ENCODE assay signal across 9 mouse cellular contexts in the genomic region with DNA sequence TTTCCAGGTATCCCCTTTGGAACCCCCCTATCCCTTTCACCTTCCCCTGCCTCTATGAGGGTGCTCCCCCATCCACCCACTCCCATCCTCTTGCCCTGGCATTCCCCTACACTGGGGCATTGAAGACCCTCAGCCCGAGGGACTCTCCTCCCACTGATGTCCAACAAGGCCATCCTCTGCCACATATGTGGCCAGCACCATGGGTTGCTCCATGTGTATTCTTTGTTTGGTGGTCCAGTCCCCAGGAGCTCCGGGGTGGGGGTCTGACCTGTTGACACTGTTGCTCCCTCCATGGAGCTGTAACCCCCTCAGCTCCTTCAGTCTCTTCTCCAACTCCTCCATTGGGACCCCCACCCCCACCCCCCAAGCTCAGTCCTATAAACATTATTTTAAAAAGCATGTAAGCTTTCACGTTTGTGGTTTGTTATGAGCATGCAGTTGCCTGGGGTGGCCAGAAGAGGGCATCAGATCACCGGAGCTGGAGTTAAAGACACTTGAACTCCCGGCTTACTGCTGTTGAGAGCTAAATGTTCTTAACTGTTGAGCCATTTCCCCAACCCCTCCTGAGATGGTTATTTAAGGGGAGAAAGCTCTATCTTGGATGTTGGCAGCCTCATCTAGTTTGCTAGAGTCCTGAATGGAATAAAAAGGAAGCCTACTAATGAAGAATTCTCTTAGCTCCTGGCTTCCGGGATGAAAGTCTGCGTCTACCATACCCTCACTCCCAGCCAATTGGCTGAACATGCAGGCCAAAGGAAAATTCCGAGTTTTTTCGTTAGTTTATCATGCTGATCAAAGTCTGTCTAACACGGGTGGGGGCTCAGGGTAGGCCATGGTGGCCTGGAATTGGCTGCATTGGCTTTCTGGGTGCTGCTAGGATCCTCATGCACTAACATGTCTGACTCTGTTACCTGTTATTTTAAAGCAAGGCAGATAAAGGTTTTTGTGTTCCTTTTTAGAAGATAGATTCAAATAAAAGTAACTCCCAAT. TPM values are rescaled to one million over a fixed set of nuclear protein-coding genes. Genes with fewer than 3 reads are reported as not detected.
DNase-seq lines count a peak whose midpoint lies in the region; ATAC-seq and TF ChIP-seq lines count a peak whose summit lies in the region.
"Had no signal": no experiment of that assay in that cellular context is flagged by ENCODE, and none has a peak within 500 bp of the region (broad histone marks: within the 10 kb centered on the region; RNA-seq: fewer than 3 reads in every experiment).

No protein-coding gene starts in this region.

- TF ChIP-seq CTCF in cortical plate, adult 2 months (IDR thresholded peaks at IDR 0.05; ENCODE audit: extremely low read depth, insufficient read depth, low read length) = peak; percentile 86

- H3K27ac ChIP-seq in cortical plate, adult 2 months (ENCODE audit: insufficient read depth, low read length) = no peak overlapping the region
- H3K27ac ChIP-seq: macrophage had no signal

- intact Hi-C loops in heart, postnatal 25 days (cut with DNase I) = loop anchor here (1.0 to 10.0 kb wide), 3 partner anchors 433 to 893 kb away; no protein-coding TSS in a partner anchor

- TF ChIP-seq POLR2A in cortical plate, adult 2 months (IDR thresholded peaks at IDR 0.05; ENCODE audit: extremely low read depth, insufficient read depth, low read length) = no peak

- ATAC-seq in megakaryocyte-erythroid progenitor cell, adult 5-6 weeks (replicated peaks; ENCODE audit: low FRiP score, low TSS enrichment, poor library complexity, severe bottlenecking) = peak; percentile 87; the same call in 1 of the 2 replicates

- H3K4me1 ChIP-seq in cortical plate, adult 2 months (ENCODE audit: control insufficient read depth, insufficient read depth, low read length) = no peaks in the 10 kb centered on the region

- peak; percentile 12 to 50 for DNase-seq in heart, adult 18-20 months
- no peak for DNase-seq in heart, postnatal 25 days (ENCODE audit: low spot score)
- DNase-seq in ZHBTc4 (ENCODE audit: low read depth, low spot score) = peak; percentile 75
- peak; percentile 64 for DNase-seq in heart, postnatal 4 days
- peak; percentile 71 to 74 for DNase-seq in kidney, postnatal 4 days
- DNase-seq in skeletal muscle tissue, adult 2 months (ENCODE audit: low read depth, low spot score) = peak; percentile 27

- no peak overlapping the region for H3K4me3 ChIP-seq in cortical plate, adult 2 months (ENCODE audit: insufficient read depth, low read length)

RNA-seq across cellular contexts. Expression of a gene that starts 26.8 kb away (rescaled TPM):
- total RNA-seq in heart, adult 18-20 months (2021) = 1 to 10 TPM; 2.3 to 2.4 TPM
- total RNA-seq in heart, postnatal 25 days (2021) = 1 to 10 TPM; 3.2 to 3.5 TPM
- 15.7 and 16.6 TPM in 2 replicates for polyA plus RNA-seq in cortical plate, adult 2 months (2012; rRNA removed)
- 10 to 100 TPM; 15.6 to 17.0 TPM for total RNA-seq in heart, postnatal 4 days (2021)
- 65.7 and 85.7 TPM in 2 replicates for total RNA-seq in megakaryocyte-erythroid progenitor cell, adult 5-6 weeks (2014; fragmentation: Nextera tagmentation)
- total RNA-seq in megakaryocyte-erythroid progenitor cell, adult 5-6 weeks (2017) = 36.8 and 43.3 TPM in 2 replicates
